ENCODE assay signal across 17 mouse cellular contexts in the genomic region with DNA sequence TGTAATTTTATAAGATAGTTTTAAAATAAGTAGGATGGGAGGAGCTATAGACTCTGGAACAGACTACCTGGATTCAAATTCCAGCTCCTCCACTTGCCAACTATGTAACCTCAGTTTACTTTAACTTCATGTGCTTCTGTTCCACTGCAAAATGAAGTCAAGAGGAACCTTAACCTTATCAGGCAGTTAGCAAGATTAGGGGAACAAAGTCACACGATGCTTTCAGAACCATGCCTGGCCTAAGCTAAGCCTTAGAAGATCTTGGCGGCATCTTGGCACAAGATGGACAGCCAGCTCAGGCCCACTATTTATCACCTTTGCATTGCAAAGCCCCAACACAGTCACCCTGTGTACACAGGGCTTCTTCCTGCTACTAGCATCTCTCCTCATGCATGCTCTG.
"Had no signal": no experiment of that assay in that cellular context is flagged by ENCODE, and none has a peak within 500 bp of the region (broad histone marks: within the 10 kb centered on the region; RNA-seq: fewer than 3 reads in every experiment).

No protein-coding gene starts in this region.

- ATAC-seq: liver, postnatal 0 days; lung, postnatal 0 days; midbrain, embryonic 13.5 days; midbrain, embryonic 15.5 days had no signal

- H3K4me3 ChIP-seq: lung, embryonic 15.5 days; midbrain, embryonic 13.5 days; midbrain, embryonic 15.5 days; neural tube, embryonic 12.5 days; stomach, embryonic 15.5 days had no signal

- DNase-seq: liver, postnatal 0 days; lung, adult 2 months; lung, postnatal 14 days; lung, postnatal 36 days; right cerebral cortex, postnatal 14 days; thymus, adult 2 months; thymus, postnatal 25 days; thymus, postnatal 4 days had no signal

- H3K36me3 ChIP-seq: lung, embryonic 15.5 days; midbrain, embryonic 13.5 days; midbrain, embryonic 15.5 days; neural tube, embryonic 12.5 days; stomach, embryonic 15.5 days had no signal

- H3K9me3 ChIP-seq: lung, embryonic 15.5 days; midbrain, embryonic 13.5 days; midbrain, embryonic 15.5 days; neural tube, embryonic 12.5 days; stomach, embryonic 15.5 days had no signal

- H3K9ac ChIP-seq: liver, postnatal 0 days; lung, embryonic 15.5 days; midbrain, embryonic 13.5 days; midbrain, embryonic 15.5 days; neural tube, embryonic 12.5 days; stomach, embryonic 15.5 days had no signal

- H3K27me3 ChIP-seq: lung, embryonic 15.5 days; midbrain, embryonic 13.5 days; midbrain, embryonic 15.5 days; neural tube, embryonic 12.5 days; stomach, embryonic 15.5 days had no signal

- H3K27ac ChIP-seq: lung, embryonic 15.5 days; macrophage; midbrain, embryonic 13.5 days; midbrain, embryonic 15.5 days; neural tube, embryonic 12.5 days; stomach, embryonic 15.5 days; stomach, postnatal 0 days had no signal

- H3K4me2 ChIP-seq: lung, embryonic 15.5 days; midbrain, embryonic 11.5 days; midbrain, embryonic 13.5 days; midbrain, embryonic 15.5 days; neural tube, embryonic 12.5 days; stomach, embryonic 15.5 days had no signal
